Mouse (Mus musculus) forebrain, postnatal 0 days (tissue): ENCODE data around the gene Adcyap1r1. TPM values are rescaled to one million over a fixed set of nuclear protein-coding genes. Genes with fewer than 3 reads are reported as not detected.

Experiments used
- ATAC-seq: fragments of 200-750 bp; cut with Nextera tagmentation; 2 replicates; pipeline ENCODE4 v1.8.0; 2017; ENCODE audit warnings: mild to moderate bottlenecking, moderate library complexity
- DNase-seq: peaks from one replicate; pipeline ENCODE4 v3.0.0-alpha.2; 2015
- H3K27ac ChIP-seq: fragments of 300-500 bp; sonication (generic); 2 replicates; pipeline ENCODE4 v1.5.1; 2014; ENCODE audit warnings: low read depth, mild to moderate bottlenecking, antibody characterized with exemption, low read length, moderate library complexity, mixed read lengths
- H3K27me3 ChIP-seq: fragments of 300-500 bp; sonication (generic); 2 replicates; pipeline ENCODE4 v1.6.1; 2014; ENCODE audit warnings: mild to moderate bottlenecking, low read length, mixed read lengths; ENCODE audit not compliant: insufficient read depth
- H3K36me3 ChIP-seq: fragments of 300-500 bp; sonication (generic); 2 replicates; pipeline ENCODE4 v1.6.1; 2014; ENCODE audit warnings: mild to moderate bottlenecking, moderate library complexity; ENCODE audit not compliant: insufficient read depth
- H3K4me1 ChIP-seq: fragments of 300-500 bp; sonication (generic); 2 replicates; pipeline ENCODE4 v1.6.1; 2014; ENCODE audit warnings: antibody characterized with exemption; ENCODE audit not compliant: insufficient read depth
- H3K4me2 ChIP-seq: fragments of 300-500 bp; sonication (generic); 2 replicates; pipeline ENCODE4 v1.6.1; 2014; ENCODE audit warnings: low read depth, mild to moderate bottlenecking, moderate library complexity
- H3K4me3 ChIP-seq: fragments of 300-500 bp; sonication (generic); 2 replicates; pipeline ENCODE4 v1.5.1; 2014; ENCODE audit warnings: low read depth, low read length, mixed read lengths
- H3K9ac ChIP-seq: fragments of 300-500 bp; sonication (generic); 2 replicates; pipeline ENCODE4 v1.6.1; 2014; ENCODE audit warnings: mild to moderate bottlenecking
- H3K9me3 ChIP-seq: fragments of 300-500 bp; sonication (generic); 2 replicates; pipeline ENCODE4 v1.6.1; 2016; ENCODE audit warnings: low read length
- CTCF ChIP-seq: sonication (generic); IDR thresholded peaks from 2 replicates; pipeline ENCODE4 v1.5.1; 2016; ENCODE audit warnings: antibody characterized with exemption, control low read depth, low read depth
- WGBS: fragments of 180-500 bp; shearing (Covaris S2); extraction: QIAGEN DNeasy Blood & Tissue Kit; methylation state at CpG from one replicate; pipeline ENCODE4 v1.1.7; 2014; 5-methylcytosine and 5-hydroxymethylcytosine counted together
- polyA plus RNA-seq: library from polyadenylated mRNA; unstranded; fragments of >200 nt; fragmentation: Nextera tagmentation; extraction: Ambion mirVana; gene quantifications from 2 replicates; pipeline ENCODE4 v1.2.1, GENCODE M21; 2015
- total RNA-seq: library from RNA; depleted of rRNA; stranded (reverse); fragments of >200 nt; gene quantifications from 2 replicates; pipeline ENCODE4 v1.2.3, GENCODE M21; 2014

The Adcyap1r1 gene
- total and polyA plus RNA-seq, 2 experiments from 2014 or later = 43.4 to 120 TPM

DNA sequence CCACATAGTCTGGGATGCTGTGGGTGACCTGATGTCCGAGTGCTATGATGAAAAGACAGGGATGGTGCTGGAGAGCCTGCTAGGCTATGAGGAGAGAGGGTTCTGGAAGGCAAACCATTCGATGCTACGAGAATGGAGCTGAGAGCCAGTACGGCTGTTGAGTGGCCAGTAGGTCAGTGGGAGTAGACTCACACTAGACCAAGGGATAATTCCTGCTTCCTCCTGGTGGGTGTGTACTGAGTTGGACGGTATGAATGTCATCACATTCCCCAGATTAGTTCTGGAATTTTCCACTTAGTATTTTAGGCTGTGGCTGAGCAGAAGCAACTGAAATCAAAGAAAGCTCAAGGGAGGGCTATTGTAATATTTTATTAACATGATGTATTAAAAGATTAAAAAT lies 40.8 kb upstream of the Adcyap1r1 start:
- H3K4me1 ChIP-seq = no peaks in the 10 kb centered on the region
- no peaks in the 10 kb centered on the region for H3K9me3 ChIP-seq
- no peak overlapping the region for H3K4me3 ChIP-seq
- H3K27ac ChIP-seq = no peak overlapping the region
- ATAC-seq (no peak), DNase-seq (no peak)
- H3K9ac ChIP-seq = no peak overlapping the region
- WGBS = 82% methylated on average over 5 of the region's 5 CpGs
- no peak overlapping the region for H3K4me2 ChIP-seq
- H3K36me3 ChIP-seq = no peaks in the 10 kb centered on the region
- H3K27me3 ChIP-seq = no peaks in the 10 kb centered on the region
- no peak for TF ChIP-seq CTCF

DNA sequence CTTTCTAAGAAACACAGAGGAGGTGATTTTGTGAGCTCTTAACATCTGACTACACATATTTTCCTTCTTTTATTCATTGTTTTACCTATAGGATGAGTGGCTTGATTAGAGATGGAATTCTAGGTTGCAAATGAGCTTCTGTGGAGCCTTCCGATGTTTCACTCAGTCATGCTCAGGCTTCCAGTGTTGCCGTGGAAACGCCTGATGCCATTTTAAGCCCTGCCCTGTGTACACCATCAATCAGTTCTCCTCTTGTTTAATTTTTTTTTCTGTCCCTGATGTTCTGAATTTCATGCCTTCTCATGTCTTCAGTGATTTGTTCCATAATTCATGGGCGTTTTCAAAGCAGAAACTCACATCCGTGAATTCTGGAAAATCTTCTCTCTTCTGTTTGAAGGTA lies 35.6 kb upstream of the Adcyap1r1 start:
- H3K4me3 ChIP-seq = no peak overlapping the region
- H3K9me3 ChIP-seq = no peaks in the 10 kb centered on the region
- DNase-seq (peak; percentile 59), ATAC-seq (peak; percentile 82)
- WGBS = 53% methylated on average over 5 of the region's 5 CpGs
- H3K4me1 ChIP-seq = peaks cover 10% of the 10 kb centered on the region
- TF ChIP-seq CTCF = no peak
- H3K27me3 ChIP-seq = no peaks in the 10 kb centered on the region
- H3K9ac ChIP-seq = no peak overlapping the region
- H3K4me2 ChIP-seq = no peak overlapping the region
- H3K27ac ChIP-seq = no peak overlapping the region; the same call in 1 of the 2 replicates
- H3K36me3 ChIP-seq = no peaks in the 10 kb centered on the region

DNA sequence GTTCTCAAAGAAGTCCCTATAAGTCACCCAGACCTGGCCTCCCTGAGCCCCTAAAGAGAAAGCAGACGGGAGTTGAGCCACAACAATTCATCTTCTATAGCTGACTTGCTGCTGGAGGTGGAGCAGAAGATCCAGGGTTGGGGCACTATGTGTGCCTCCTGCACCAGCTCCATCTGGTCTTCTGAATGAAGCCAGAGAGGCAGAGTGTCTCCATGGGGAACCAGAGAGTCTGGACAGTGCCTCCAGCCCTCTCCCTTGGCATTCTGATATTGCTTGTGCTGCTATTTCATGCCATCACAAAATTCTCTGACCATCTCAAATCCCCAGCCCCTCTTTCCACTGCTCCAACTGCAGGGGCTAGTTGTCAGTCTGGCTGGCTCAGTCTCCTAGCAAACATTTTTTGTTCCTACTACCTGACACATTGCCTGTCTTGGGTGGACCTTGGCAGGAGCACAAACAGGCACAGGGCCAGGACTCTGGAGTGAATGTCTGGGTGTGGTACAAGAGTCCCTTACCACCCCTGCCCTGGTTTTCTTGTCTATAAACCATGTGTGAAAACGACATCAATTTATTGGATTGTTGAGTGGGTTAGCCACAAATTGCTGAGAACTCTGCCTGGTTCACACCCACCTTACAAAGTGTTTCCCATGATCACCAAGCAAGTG lies 32.9 kb upstream of the Adcyap1r1 start:
- Histone ChIP-seq H3K4me1 (peaks cover 15% of the 10 kb centered on the region), H3K4me3 (no peak overlapping the region), H3K27me3 (no peaks in the 10 kb centered on the region), H3K27ac (no peak overlapping the region), H3K4me2 (no peak overlapping the region), H3K9ac (no peak overlapping the region), H3K36me3 (no peaks in the 10 kb centered on the region), H3K9me3 (no peaks in the 10 kb centered on the region)
- no peak for ATAC-seq
- 48% methylated on average over 2 of the region's 2 CpGs for WGBS
- no peak for TF ChIP-seq CTCF
- DNase-seq = no peak

DNA sequence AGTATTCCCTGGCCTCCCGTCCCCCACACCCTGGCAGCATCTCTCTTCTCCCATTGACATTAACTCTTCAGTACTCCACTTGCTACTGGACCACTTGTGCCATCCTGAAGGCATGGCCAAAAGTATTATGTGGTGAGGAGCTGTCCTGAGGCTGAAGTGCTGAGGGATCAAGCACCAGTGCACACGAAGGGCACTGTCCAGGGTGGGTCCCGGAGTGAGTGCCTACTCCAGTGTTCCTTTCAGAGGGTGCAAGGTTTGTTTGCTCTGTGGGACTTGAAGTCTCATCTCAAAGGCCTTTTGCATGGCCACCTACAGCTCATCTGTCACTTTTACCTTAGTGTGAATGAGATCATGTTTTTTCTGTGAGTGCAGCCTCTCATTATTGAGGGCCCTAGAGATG lies 31.4 kb upstream of the Adcyap1r1 start:
- H3K9me3 ChIP-seq = no peaks in the 10 kb centered on the region
- H3K4me1 ChIP-seq = peaks cover 15% of the 10 kb centered on the region
- H3K9ac ChIP-seq = no peak overlapping the region
- H3K27me3 ChIP-seq = no peaks in the 10 kb centered on the region
- no peak for DNase-seq
- no peaks in the 10 kb centered on the region for H3K36me3 ChIP-seq
- WGBS = 81% methylated on average over 3 of the region's 3 CpGs
- H3K4me3 ChIP-seq = no peak overlapping the region
- no peak overlapping the region for H3K4me2 ChIP-seq
- peak overlapping the region; percentile 79 for H3K27ac ChIP-seq
- TF ChIP-seq CTCF = no peak
- ATAC-seq = no peak

DNA sequence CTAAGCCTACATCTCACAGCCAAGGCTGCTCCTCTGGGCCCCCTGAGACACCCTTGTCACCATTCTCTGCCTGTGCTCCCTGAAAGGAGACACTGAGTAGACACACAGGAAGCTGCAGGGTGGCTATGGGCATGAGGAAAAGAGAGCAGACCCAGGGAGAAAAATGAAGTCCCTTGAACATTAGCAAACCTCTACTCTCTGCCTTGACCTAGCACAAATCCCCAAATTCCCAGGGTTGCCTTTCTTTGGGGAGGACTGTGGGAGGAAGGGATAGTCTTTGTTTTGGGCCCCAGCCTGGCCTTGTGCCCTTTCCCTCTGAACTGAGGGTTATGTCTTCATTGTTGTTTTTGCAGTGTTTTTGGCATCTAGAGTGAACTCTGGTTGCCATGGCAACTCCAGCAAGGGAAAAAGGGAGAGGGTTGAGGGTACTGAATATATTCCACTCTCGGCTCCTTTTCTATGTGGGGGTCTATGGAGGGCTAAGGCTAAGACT lies 30.9 kb upstream of the Adcyap1r1 start:
- 0% methylated on average over 1 of the region's 1 CpGs for WGBS
- H3K27me3 ChIP-seq = no peaks in the 10 kb centered on the region
- TF ChIP-seq CTCF = no peak
- no peaks in the 10 kb centered on the region for H3K36me3 ChIP-seq
- no peaks in the 10 kb centered on the region for H3K9me3 ChIP-seq
- peak; percentile 87 for DNase-seq
- H3K9ac ChIP-seq = no peak overlapping the region
- peaks cover 15% of the 10 kb centered on the region for H3K4me1 ChIP-seq
- H3K4me3 ChIP-seq = no peak overlapping the region
- H3K4me2 ChIP-seq = no peak overlapping the region
- peak; percentile 89 for ATAC-seq
- peak overlapping the region; percentile 79 for H3K27ac ChIP-seq

DNA sequence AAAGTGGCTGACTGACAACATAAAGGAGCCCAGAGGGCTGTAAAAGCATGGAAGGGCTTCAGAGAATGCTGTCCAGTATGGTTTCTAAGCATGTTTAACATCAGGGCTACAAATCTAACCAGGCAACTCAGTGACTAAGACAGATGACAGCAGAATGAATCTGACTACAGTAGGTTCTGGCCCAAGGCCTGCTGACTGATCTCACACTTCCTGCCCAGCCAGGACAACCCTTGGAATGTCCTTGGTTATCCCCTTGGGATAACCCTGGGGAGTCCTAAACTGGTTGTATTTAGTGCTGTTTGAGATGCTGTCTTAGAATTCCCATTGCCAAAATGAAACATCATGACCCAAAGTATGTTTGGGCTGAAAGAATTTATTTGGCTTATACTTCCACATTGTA lies 19.7 kb upstream of the Adcyap1r1 start:
- H3K4me3 ChIP-seq = no peak overlapping the region
- no peak overlapping the region for H3K9ac ChIP-seq
- ATAC-seq (no peak), DNase-seq (no peak)
- no peaks in the 10 kb centered on the region for H3K9me3 ChIP-seq
- no peaks in the 10 kb centered on the region for H3K27me3 ChIP-seq
- peaks cover 24% of the 10 kb centered on the region; the same call in 1 of the 2 replicates for H3K4me1 ChIP-seq
- no peak overlapping the region for H3K27ac ChIP-seq
- no peak for TF ChIP-seq CTCF
- no peaks in the 10 kb centered on the region for H3K36me3 ChIP-seq
- H3K4me2 ChIP-seq = no peak overlapping the region

DNA sequence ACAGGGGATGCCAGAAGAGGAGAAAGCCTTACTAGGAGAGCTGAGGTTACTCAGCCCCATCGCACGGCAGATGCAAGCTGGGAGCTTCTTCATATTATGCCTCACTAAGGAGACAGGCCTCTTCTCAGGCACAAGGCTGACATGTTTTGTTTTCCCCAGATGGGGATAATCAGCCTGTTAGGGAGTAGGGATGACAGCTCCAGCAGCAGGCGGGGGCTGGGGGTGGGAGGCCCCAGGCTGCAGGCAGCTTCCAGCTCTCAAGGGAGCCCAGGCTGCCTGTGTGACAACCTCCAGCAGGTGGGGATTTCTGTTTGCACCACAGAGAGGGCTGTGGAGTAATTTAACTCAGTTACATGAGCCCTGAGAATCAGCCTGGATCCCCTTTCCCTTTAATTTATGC lies 17.4 kb upstream of the Adcyap1r1 start:
- no peak overlapping the region for H3K4me3 ChIP-seq
- 4% methylated on average over 3 of the region's 3 CpGs for WGBS
- 0 out of 2 replicates have a peak overlapping the region, but pooled peaks have one; percentile 14 for H3K9ac ChIP-seq
- no peaks in the 10 kb centered on the region for H3K27me3 ChIP-seq
- TF ChIP-seq CTCF = peak; percentile 29; the same call in 1 of the 2 replicates
- H3K9me3 ChIP-seq = no peaks in the 10 kb centered on the region
- peak overlapping the region; percentile 71 for H3K27ac ChIP-seq
- peaks cover 24% of the 10 kb centered on the region; the same call in 1 of the 2 replicates for H3K4me1 ChIP-seq
- H3K36me3 ChIP-seq = no peaks in the 10 kb centered on the region
- ATAC-seq = peak; percentile 93
- H3K4me2 ChIP-seq = no peak overlapping the region
- DNase-seq = peak; percentile 68
